Mouse (Mus musculus) midbrain, embryonic 13.5 days (tissue): ENCODE data around the gene Slc25a4. TPM values are rescaled to one million over a fixed set of nuclear protein-coding genes. Genes with fewer than 3 reads are reported as not detected.

ENCODE experiments used
- ATAC-seq: fragments of 200-750 bp; cut with Nextera tagmentation; 2 replicates; pipeline ENCODE4 v1.8.0; 2017; ENCODE audit warnings: mild to moderate bottlenecking, moderate TSS enrichment, moderate library complexity
- H3K27ac ChIP-seq: fragments of 300-500 bp; sonication (generic); 2 replicates; pipeline ENCODE4 v1.5.1; 2015; ENCODE audit warnings: inconsistent platforms, mild to moderate bottlenecking, moderate library complexity
- H3K27me3 ChIP-seq: fragments of 300-500 bp; sonication (generic); 2 replicates; pipeline ENCODE4 v1.6.1; 2015; ENCODE audit warnings: mild to moderate bottlenecking, inconsistent platforms
- H3K36me3 ChIP-seq: fragments of 300-500 bp; sonication (generic); 2 replicates; pipeline ENCODE4 v1.6.1; 2015; ENCODE audit warnings: mild to moderate bottlenecking, inconsistent platforms
- H3K4me1 ChIP-seq: fragments of 300-500 bp; sonication (generic); replicated peaks from 2 replicates; pipeline ENCODE4 v1.6.1; 2015; ENCODE audit warnings: inconsistent platforms
- H3K4me2 ChIP-seq: fragments of 300-500 bp; sonication (generic); replicated peaks from 2 replicates; pipeline ENCODE4 v1.6.1; 2015; ENCODE audit warnings: moderate library complexity, mild to moderate bottlenecking, inconsistent platforms
- H3K4me3 ChIP-seq: fragments of 300-500 bp; sonication (generic); replicated peaks from 2 replicates; pipeline ENCODE4 v1.5.1; 2015; ENCODE audit warnings: mild to moderate bottlenecking, inconsistent platforms
- H3K9ac ChIP-seq: fragments of 300-500 bp; sonication (generic); replicated peaks from 2 replicates; pipeline ENCODE4 v1.6.1; 2015; ENCODE audit warnings: mild to moderate bottlenecking, inconsistent platforms
- H3K9me3 ChIP-seq: fragments of 300-500 bp; sonication (generic); 2 replicates; pipeline ENCODE4 v1.6.1; 2016; ENCODE audit warnings: mild to moderate bottlenecking, inconsistent platforms
- WGBS: fragments of 180-500 bp; shearing (Covaris S2); methylation state at CpG from one replicate; pipeline ENCODE4 v1.1.7; 2015; 5-methylcytosine and 5-hydroxymethylcytosine counted together
- polyA plus RNA-seq: library from polyadenylated mRNA; unstranded; fragments of >200 nt; fragmentation: Nextera tagmentation; extraction: Ambion mirVana; gene quantifications from 2 replicates; pipeline ENCODE4 v1.2.1, GENCODE M21; 2015

Slc25a4 gene
- polyA plus RNA-seq, 1 experiment from 2014 or later = 693 TPM

GRCm38 (mm10) chr8:46226622-46227021 is 15.5 kb upstream of the Slc25a4 start:
- Histone ChIP-seq H3K4me2 (no peak overlapping the region), H3K4me3 (no peak overlapping the region), H3K27ac (no peak overlapping the region), H3K9ac (no peak overlapping the region), H3K27me3 (no peaks in the 10 kb centered on the region), H3K36me3 (no peaks in the 10 kb centered on the region), H3K4me1 (no peaks in the 10 kb centered on the region), H3K9me3 (no peaks in the 10 kb centered on the region)
- WGBS = 89% methylated on average over 5 of the region's 5 CpGs
- no peak for ATAC-seq

- ATAC-seq = no peak
- no peaks in the 10 kb centered on the region for H3K36me3 ChIP-seq
- H3K4me3 ChIP-seq = no peak overlapping the region
- no peak overlapping the region for H3K4me2 ChIP-seq
- 84% methylated on average over 3 of the region's 3 CpGs for WGBS
- no peaks in the 10 kb centered on the region for H3K9me3 ChIP-seq
- H3K9ac ChIP-seq = no peak overlapping the region
- no peak overlapping the region for H3K27ac ChIP-seq
- H3K4me1 ChIP-seq = no peaks in the 10 kb centered on the region
- no peaks in the 10 kb centered on the region for H3K27me3 ChIP-seq
Observed at GRCm38 (mm10) chr8:46225501-46225900, 14.4 kb upstream of the Slc25a4 start.

DNA sequence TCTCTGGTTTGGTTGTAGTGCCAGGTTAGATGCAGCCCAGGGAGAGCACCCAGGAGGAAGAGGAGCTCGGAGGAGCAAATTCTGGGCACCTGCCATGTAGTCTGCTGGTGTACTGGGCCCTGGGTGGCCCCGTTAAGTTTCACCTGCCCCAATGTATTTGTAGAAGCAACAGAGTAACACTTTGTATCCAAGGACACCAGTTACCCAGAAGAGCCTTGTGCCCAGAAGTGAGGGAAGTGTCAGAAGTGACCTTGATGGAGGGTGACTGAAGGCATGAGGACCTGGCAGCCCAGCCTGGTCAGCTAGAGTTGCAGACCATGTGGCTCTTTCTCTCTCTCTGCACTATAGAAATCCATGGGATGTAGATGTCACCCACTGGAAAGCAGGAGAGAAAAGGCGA is 9.5 kb upstream of the Slc25a4 start:
- H3K4me2 ChIP-seq = no peak overlapping the region
- H3K4me1 ChIP-seq = peaks cover 6% of the 10 kb centered on the region
- peaks cover 4% of the 10 kb centered on the region; the same call in 1 of the 2 replicates for H3K27me3 ChIP-seq
- no peak for ATAC-seq
- no peaks in the 10 kb centered on the region for H3K9me3 ChIP-seq
- H3K27ac ChIP-seq = no peak overlapping the region
- 64% methylated on average over 3 of the region's 3 CpGs for WGBS
- H3K4me3 ChIP-seq = no peak overlapping the region
- no peak overlapping the region for H3K9ac ChIP-seq
- no peaks in the 10 kb centered on the region for H3K36me3 ChIP-seq

DNA sequence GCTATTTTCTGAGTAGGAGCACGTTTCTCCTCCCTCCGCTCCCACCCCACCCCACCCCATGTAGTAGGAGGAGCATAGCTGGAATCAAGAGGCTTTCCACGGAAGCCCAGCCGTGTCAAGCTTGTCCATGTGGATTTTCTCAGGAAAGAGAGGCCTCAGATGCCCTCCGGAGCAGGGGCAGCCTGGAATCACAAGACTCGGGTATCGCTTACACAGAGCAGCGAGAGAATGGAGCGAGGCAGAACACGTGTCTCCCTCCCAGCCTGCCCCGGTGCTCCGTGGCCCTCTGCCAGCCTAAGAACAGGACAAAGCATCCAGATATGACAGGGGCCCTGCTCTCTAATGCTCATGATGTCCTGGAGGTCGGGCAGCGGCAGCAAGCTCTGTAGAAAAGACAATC is 5.8 kb upstream of the Slc25a4 start:
- Histone ChIP-seq H3K27ac (peak overlapping the region; percentile 80), H3K9ac (peak overlapping the region; percentile 66), H3K9me3 (no peaks in the 10 kb centered on the region), H3K4me3 (peak overlapping the region; percentile 38), H3K27me3 (peaks cover 4% of the 10 kb centered on the region; the same call in 1 of the 2 replicates), H3K36me3 (no peaks in the 10 kb centered on the region), H3K4me1 (peaks cover 13% of the 10 kb centered on the region), H3K4me2 (peak overlapping the region; percentile 58)
- under 1% methylated on average over 14 of the region's 14 CpGs for WGBS
- ATAC-seq = peak; percentile 96

DNA sequence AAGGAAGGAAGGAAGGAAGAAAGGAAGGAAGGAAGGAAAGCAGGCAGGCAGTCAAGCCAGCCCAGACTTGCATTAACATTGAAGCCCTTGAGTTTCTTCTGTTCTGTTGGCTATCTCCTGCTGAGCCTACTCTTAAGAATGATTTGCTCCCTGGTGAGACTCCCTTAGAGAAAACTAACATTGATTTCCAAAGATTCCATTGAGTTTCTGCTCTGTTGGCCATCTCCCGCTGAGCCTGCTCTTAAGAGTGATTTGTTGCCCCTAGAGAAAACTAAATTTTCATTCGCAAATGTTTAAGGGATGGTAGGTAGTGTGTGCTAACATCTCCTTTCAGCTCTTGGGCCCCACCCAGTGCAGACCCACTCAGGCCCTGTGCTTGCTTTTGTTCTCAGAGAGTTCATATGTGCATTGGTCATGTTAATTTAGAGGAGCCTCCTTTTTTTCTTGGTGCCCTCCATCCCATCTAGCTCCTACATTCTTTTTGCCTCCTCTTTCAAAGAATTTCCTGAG is 2.9 kb upstream of the Slc25a4 start:
- peaks cover 4% of the 10 kb centered on the region; the same call in 1 of the 2 replicates for H3K27me3 ChIP-seq
- no peaks in the 10 kb centered on the region for H3K9me3 ChIP-seq
- H3K36me3 ChIP-seq = peaks cover 3% of the 10 kb centered on the region
- H3K9ac ChIP-seq = no peak overlapping the region
- H3K4me1 ChIP-seq = peaks cover 32% of the 10 kb centered on the region
- H3K27ac ChIP-seq = no peak overlapping the region
- H3K4me3 ChIP-seq = no peak overlapping the region
- ATAC-seq = no peak
- H3K4me2 ChIP-seq = no peak overlapping the region
- 7% methylated on average over 2 of the region's 2 CpGs for WGBS

DNA sequence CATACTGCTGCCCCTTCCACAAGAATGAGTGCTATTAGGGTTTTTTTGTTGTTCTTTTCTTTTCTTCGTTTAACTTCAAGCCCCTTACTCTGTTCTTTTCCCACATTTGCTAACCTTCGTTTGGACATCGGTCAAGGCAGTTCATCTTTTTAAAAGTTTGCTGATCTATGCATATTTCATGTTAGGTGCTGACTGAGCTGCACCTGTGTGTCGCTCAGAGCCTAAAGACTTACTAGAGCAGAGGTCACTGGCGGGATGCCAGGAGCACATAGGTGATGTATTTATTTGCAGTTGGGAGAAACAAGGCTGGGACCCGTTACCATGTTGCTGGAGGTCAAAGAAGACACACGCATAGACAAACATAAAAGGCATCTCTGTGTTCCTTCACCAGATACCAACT is 1.1 kb upstream of the Slc25a4 start:
- no peaks in the 10 kb centered on the region for H3K27me3 ChIP-seq
- WGBS = 47% methylated on average over 7 of the region's 7 CpGs
- no peaks in the 10 kb centered on the region for H3K9me3 ChIP-seq
- H3K9ac ChIP-seq = 0 out of 2 replicates have a peak overlapping the region, but pooled peaks have one; percentile 94
- H3K4me1 ChIP-seq = peaks cover 45% of the 10 kb centered on the region
- H3K36me3 ChIP-seq = peaks cover 22% of the 10 kb centered on the region
- no peak for ATAC-seq
- no peak overlapping the region for H3K4me3 ChIP-seq
- peak overlapping the region; percentile 75; the same call in 1 of the 2 replicates for H3K4me2 ChIP-seq
- H3K27ac ChIP-seq = no peak overlapping the region

- peaks cover 45% of the 10 kb centered on the region for H3K4me1 ChIP-seq
- peak overlapping the region; percentile 94 for H3K9ac ChIP-seq
- peaks cover 26% of the 10 kb centered on the region for H3K36me3 ChIP-seq
- peak overlapping the region; percentile 98 for H3K27ac ChIP-seq
- no peaks in the 10 kb centered on the region for H3K27me3 ChIP-seq
- ATAC-seq = no peak
- peak overlapping the region; percentile 81 for H3K4me3 ChIP-seq
- WGBS = 3% methylated on average over 13 of the region's 13 CpGs
- peak overlapping the region; percentile 75 for H3K4me2 ChIP-seq
- H3K9me3 ChIP-seq = no peaks in the 10 kb centered on the region
Observed at GRCm38 (mm10) chr8:46211611-46212071, 557 bp upstream of the Slc25a4 start.

GRCm38 (mm10) chr8:46209057-46209456 is 2.0 kb downstream of the Slc25a4 start:
- H3K27me3 ChIP-seq = no peaks in the 10 kb centered on the region
- 79% methylated on average over 15 of the region's 15 CpGs for WGBS
- no peak overlapping the region for H3K27ac ChIP-seq
- H3K4me3 ChIP-seq = peak overlapping the region; percentile 81
- H3K36me3 ChIP-seq = peaks cover 51% of the 10 kb centered on the region
- H3K4me1 ChIP-seq = peaks cover 50% of the 10 kb centered on the region
- H3K9ac ChIP-seq = peak overlapping the region; percentile 94
- peak overlapping the region; percentile 75 for H3K4me2 ChIP-seq
- ATAC-seq = no peak
- no peaks in the 10 kb centered on the region for H3K9me3 ChIP-seq

GRCm38 (mm10) chr8:46208354-46208753 is 2.7 kb downstream of the Slc25a4 start:
- ATAC-seq = no peak
- peaks cover 57% of the 10 kb centered on the region for H3K36me3 ChIP-seq
- H3K9ac ChIP-seq = peak overlapping the region; percentile 94

DNA sequence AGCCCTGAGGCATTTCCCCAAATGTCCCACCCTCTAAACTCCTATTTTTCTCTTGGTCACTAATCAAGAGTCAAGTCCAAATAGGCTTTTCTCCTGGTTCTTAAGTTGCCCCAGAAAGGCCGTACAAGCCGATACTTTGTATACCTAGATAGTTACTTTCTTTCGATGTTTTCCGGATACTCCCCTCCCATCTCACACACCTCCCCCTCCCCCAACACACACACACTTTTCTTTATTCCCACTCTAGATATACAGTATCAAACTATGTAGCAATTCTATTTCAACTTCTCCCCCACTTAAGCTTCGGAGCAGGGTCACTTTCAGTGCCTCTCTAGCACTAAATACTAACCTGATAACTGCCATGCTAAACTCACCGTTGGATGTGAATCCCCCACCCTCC is 5.0 kb downstream of the Slc25a4 start:
- no peak overlapping the region for H3K9ac ChIP-seq
- H3K36me3 ChIP-seq = peaks cover 79% of the 10 kb centered on the region
- no peak overlapping the region for H3K27ac ChIP-seq
- no peaks in the 10 kb centered on the region for H3K27me3 ChIP-seq
- H3K9me3 ChIP-seq = no peaks in the 10 kb centered on the region
- H3K4me1 ChIP-seq = peaks cover 36% of the 10 kb centered on the region
- 92% methylated on average over 6 of the region's 6 CpGs for WGBS
- H3K4me2 ChIP-seq = no peak overlapping the region
- H3K4me3 ChIP-seq = no peak overlapping the region
- ATAC-seq = no peak

More at GRCm38 (mm10) chr8:46208354-46208753, 2.7 kb downstream of the Slc25a4 start:
- H3K4me3 ChIP-seq = peak overlapping the region; percentile 81
- WGBS = 86% methylated on average over 12 of the region's 12 CpGs
- H3K9me3 ChIP-seq = no peaks in the 10 kb centered on the region
- no peak overlapping the region for H3K27ac ChIP-seq
- H3K27me3 ChIP-seq = no peaks in the 10 kb centered on the region
- H3K4me2 ChIP-seq = peak overlapping the region; percentile 75
- H3K4me1 ChIP-seq = peaks cover 50% of the 10 kb centered on the region

DNA sequence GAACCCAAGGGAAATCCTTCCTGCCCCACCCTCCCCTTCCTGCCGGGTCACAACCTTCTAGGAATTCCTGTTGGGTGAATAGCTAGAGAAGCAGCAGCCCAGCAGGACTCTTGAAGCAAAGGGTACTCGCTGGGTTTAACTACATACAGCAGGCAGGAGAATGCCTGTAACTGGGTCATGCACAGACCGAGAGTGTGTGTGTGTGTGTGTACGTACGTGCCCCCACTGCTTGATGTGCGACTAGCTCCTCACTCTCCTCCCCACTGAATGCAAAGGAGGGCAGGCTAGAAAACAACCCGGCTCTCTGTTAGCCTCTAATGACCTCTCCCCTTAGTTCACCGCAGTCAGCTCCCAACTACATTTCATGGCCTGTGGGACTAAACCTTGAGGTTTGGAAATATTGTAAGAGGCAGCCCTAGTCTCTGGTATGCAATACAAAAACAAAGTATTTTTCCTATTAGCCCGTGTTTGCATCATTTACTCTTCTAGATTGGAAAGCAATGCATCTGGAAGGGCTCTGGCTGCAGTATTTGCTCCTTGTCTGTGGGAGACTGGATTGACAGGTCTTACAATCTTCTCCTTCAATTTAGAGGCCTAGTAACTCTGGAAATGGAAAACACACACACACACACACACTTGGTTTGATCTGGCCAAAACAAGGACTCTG is 6.0 kb downstream of the Slc25a4 start:
- no peak overlapping the region for H3K4me2 ChIP-seq
- no peak for ATAC-seq
- H3K27ac ChIP-seq = no peak overlapping the region
- WGBS = 86% methylated on average over 9 of the region's 9 CpGs
- H3K4me3 ChIP-seq = no peak overlapping the region
- H3K9ac ChIP-seq = no peak overlapping the region
- H3K4me1 ChIP-seq = peaks cover 35% of the 10 kb centered on the region
- no peaks in the 10 kb centered on the region for H3K9me3 ChIP-seq
- H3K27me3 ChIP-seq = no peaks in the 10 kb centered on the region
- peaks cover 79% of the 10 kb centered on the region for H3K36me3 ChIP-seq

DNA sequence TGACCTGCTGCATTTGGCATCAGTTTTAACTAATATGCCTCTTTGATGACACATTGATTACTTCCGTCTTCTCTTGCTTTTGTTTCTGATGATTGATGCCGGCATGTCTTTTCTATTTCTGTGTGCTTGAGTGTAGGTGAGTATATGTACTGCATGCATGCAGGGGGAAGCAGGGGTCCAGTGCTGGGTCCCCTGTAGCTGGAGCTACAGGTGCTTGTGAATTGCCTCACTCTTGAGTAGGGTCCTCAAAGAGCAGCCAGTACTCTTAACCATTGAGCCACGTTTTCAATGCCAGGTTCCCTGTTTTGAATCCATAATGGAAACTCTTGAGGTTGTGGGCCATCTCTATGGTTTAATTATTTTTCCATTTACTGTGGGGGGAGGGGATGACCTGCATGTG is 6.8 kb downstream of the Slc25a4 start:
- Histone ChIP-seq H3K4me3 (no peak overlapping the region), H3K4me2 (no peak overlapping the region), H3K27ac (no peak overlapping the region), H3K9me3 (no peaks in the 10 kb centered on the region), H3K9ac (no peak overlapping the region), H3K27me3 (no peaks in the 10 kb centered on the region), H3K4me1 (peaks cover 27% of the 10 kb centered on the region), H3K36me3 (peaks cover 78% of the 10 kb centered on the region)
- WGBS = 81% methylated on average over 3 of the region's 3 CpGs
- ATAC-seq = no peak
